Mouse (Mus musculus) spleen, adult 18-20 months (tissue): ENCODE data around the gene Tpm4.
A peak's percentile ranks its signal among the peaks of the same experiment; 100 is the strongest.

Source experiments
- DNase-seq, 2 experiments: peaks; one replicate each; pipeline ENCODE4 v3.0.0; 2022; ENCODE audit warnings: mixed read lengths in 2 of 2

Tpm4 gene

GRCm38 (mm10) chr8:72143256-72143824 is 8.6 kb downstream of the Tpm4 start:
- DNase-seq = no peak

GRCm38 (mm10) chr8:72144345-72144975 is 9.7 kb downstream of the Tpm4 start:
- DNase-seq = no peak

DNA sequence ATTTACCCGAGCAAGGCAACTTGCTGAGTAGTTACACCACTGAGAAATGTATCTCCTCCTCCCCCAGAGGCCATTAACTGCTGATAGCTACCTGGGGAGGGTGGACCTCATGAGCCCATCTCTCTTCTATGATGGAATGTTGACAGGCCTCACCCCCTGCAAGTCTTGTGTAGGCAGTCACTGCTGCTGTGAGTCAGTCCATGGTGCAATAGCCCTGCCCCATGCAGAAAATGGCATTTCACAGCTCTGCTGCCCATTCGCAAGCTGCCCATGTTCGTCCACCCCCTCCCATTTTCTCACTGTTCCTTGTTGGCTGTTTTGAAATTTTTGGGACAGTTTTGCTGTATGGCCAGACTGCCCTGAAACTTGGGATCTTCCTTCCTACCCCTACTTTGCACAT is 10.7 kb downstream of the Tpm4 start:
- no peak for DNase-seq

DNA sequence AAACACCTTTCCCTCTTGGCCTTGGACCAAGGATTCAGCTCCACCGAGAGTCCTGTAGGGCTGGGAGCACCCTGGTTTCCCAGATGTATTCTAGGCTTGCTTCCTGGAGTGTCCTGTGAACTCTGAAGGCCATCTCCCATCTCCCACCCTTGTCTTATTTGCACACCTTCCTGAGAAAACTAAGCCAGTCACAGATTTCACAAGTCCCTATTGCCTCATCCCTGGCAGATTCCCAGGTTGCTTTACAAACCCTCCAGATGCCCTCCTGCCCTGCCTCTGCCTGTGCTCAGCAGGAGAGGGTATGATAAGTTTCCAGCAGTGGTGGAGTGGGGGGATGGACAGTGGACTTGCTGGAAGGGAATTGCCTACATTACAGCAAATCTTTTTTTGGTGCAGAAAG is 11.3 kb downstream of the Tpm4 start:
- no peak for DNase-seq

- DNase-seq = no peak
These were observed 11.8 kb downstream of the Tpm4 start for GRCm38 (mm10) chr8:72146556-72146955.

GRCm38 (mm10) chr8:72147266-72147665 is 12.5 kb downstream of the Tpm4 start:
- DNase-seq = no peak

- no peak for DNase-seq
These were observed 14.3 kb downstream of the Tpm4 start for GRCm38 (mm10) chr8:72149056-72149455.

DNA sequence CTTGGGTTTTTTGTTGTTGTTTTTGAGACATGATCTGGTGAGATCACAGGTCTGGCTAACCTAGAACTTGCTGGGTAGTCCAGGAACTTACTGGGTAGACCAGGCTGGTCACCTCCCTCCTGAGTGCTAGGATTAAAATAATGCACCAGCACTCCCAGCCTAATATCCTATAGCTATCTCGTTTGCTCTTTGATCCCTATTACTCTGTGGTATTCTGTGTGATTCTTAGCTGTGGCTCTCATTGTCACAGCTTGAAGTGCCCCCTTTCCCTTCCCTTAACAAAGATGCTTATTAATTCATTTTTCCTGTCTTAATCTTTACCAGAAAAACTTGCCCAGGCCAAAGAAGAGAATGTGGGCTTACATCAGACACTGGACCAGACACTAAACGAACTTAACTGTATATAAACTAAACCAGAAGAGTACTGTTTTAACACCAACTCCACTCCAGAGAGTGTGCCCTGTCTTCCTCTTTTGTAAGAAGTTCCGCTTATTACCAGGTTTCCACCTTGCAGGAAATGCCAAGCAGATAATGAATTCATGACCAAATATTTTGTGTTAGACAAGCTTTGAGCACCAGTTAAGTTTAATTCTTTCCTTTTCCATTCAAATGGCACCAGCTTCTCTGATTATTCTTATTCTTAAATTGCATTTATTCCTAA is 16.8 kb downstream of the Tpm4 start:
- no peak for DNase-seq

GRCm38 (mm10) chr8:72153382-72153781 is 18.6 kb downstream of the Tpm4 start:
- no peak for DNase-seq

GRCm38 (mm10) chr8:72158096-72158495 is 23.3 kb downstream of the Tpm4 start:
- no peak for DNase-seq

DNA sequence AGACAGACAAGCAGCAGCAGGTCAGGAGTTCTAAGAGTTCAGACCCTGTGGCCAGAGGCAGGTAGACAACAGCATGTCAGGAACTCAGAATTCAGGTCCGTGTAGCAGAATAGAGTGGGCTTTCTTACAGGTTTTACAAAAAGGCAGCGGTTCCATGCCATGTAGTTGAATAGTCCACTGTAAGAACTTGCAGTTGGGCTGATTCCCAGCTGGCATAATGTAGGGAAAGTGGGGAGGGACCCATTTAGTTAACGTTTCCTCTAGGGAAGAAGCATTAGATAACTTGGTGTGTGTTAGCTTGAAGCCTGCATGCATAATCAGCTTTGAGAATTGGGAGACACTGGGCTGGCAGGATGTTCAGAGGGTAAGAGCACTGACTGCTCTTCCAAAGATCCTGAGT is 24.0 kb downstream of the Tpm4 start:
- DNase-seq = no peak

- DNase-seq = no peak
These were observed 25.2 kb downstream of the Tpm4 start for GRCm38 (mm10) chr8:72160007-72160406.

DNA sequence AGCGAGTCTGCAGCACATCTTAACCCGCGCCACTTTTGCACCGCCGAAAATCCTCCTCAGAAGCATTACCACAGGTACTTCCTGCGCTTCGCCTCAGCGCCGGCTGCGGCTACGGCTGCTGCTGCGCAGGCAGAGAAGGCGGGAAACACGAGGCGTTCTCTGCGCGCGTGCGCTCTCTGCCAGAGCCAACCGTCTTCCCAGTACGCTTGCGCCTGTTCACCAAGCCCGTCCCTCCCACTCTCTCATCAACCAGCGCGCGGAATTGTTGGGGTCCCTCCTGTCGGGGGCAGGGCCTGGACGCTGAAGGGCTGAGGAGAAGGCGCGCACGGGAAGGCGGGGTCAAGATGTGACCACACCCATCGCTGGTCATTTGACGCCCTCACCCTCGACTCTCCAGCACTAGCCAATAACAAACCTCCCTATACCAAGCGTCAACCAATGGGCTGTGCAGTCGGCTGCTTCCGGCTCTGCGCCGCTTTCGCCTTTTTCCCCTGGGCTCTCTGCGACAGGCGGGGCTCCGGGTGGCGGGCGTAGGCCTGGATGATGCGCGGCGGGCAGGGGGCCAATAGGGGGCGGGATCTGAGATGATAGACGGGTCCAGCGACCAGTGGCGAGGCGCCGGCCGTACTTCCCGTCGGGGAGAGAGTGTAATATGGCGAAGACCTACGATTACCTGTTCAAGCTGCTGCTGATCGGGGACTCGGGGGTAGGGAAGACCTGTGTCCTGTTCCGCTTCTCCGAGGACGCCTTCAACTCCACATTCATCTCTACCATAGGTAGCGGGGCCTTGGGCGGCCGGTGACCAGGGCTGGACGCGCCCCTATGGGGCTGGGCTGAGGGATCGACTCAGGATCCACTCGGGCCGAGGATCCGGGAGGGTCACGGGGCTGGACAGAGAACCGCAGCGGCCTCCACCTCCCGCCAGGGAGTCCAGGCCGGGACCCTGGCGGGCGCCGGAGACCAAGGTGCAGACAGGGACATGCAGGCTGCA is 26.2 kb downstream of the Tpm4 start, which contains the start of gene Rab8a:
Gene Rab8a (plus strand): TSS at position 494 of the 991 bp plus-strand sequence.
- DNase-seq = peak; percentile 99 to 100

DNA sequence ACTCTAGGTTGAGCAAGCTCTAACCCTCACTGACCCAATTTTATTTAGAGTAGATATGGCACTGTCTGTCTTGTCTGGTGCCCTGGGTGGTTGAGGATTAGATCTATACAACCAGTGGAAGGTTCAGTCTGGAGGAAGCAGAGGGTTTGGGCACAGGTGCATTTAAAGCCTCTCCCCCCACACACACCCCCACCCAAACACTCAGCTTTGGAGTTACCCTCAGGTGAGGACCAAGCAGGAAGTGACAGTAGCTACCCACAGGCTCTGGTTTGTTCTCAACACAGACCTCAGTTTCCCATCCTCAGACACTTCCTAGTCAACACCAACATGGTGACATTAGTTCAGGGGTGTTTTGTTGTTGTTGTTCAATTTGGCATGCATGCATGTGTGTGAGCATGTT is 28.0 kb downstream of the Tpm4 start:
- DNase-seq = no peak

GRCm38 (mm10) chr8:72169098-72169668 is 34.4 kb downstream of the Tpm4 start:
- DNase-seq = peak; percentile 52 to 72

GRCm38 (mm10) chr8:72169681-72170249 is 35.0 kb downstream of the Tpm4 start:
- DNase-seq = peak in 1 of 2 experiments; percentile 43

- peak; percentile 55 to 81 for DNase-seq
These were observed 42.7 kb downstream of the Tpm4 start for GRCm38 (mm10) chr8:72177346-72177925.

GRCm38 (mm10) chr8:72183554-72184202 is 48.9 kb downstream of the Tpm4 start:
- peak; percentile 27 to 32 for DNase-seq

DNA sequence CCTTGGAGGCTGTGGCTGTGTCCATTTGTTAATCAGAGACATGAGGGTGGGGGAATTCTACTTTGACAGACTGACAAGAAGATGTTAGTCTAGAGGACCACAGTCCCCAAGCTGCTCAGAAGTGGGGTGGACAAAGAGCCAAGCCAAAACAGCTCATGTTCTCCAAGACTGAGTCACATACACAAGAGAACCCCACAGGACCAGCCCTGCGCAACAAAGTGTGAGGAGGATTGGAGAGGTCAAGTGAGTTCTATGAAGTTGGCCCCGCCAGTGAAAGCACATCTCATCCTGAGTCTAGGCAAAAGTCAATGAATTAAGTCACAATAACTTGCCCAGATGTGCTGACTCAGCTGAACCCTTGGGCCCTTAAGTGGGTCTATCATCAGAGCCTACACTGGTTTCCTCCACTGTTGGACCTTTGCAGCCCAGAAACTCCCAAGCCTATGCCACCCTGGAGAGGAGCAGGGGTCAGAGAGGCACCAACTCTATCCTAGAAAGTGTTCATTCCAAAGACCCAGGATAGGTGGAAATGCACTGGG is 53.1 kb downstream of the Tpm4 start:
- no peak for DNase-seq

GRCm38 (mm10) chr8:72189417-72190214 is 54.8 kb downstream of the Tpm4 start, which contains the start of gene Hsh2d:
Gene Hsh2d, plus strand, starts transcription at chr8:72189638.
- DNase-seq = peak; percentile 70 to 78
